Comparison of ENCODE assay signal across 25 mouse cellular contexts in genomic region chr10:68495246-68495645, GRCm38 (mm10).
"Had no signal": no experiment of that assay in that cellular context is flagged by ENCODE, and none has a peak within 500 bp of the region (broad histone marks: within the 10 kb centered on the region; RNA-seq: fewer than 3 reads in every experiment).

No protein-coding gene starts in this region.

- DNase-seq: forebrain, postnatal 0 days; gastrocnemius, postnatal 14 days; gastrocnemius, postnatal 36 days; heart, adult 11 months; heart, adult 2 months; heart, postnatal 14 days; heart, postnatal 36 days; liver; liver, embryonic 13.5 days; liver, postnatal 0 days had no signal

- H3K36me3 ChIP-seq: forebrain, embryonic 15.5 days; heart, embryonic 13.5 days; heart, embryonic 15.5 days; hindbrain, embryonic 13.5 days; hindbrain, embryonic 15.5 days; intestine, embryonic 15.5 days; limb, embryonic 10.5 days; limb, embryonic 12.5 days; liver, embryonic 13.5 days; liver, embryonic 15.5 days had no signal

- H3K9ac ChIP-seq: forebrain, embryonic 15.5 days; forebrain, postnatal 0 days; heart, embryonic 13.5 days; heart, embryonic 15.5 days; hindbrain, embryonic 13.5 days; hindbrain, embryonic 15.5 days; intestine, embryonic 15.5 days; limb, embryonic 12.5 days; liver, embryonic 13.5 days; liver, embryonic 15.5 days; liver, postnatal 0 days had no signal

- H3K4me1 ChIP-seq: forebrain, embryonic 15.5 days; hindbrain, embryonic 13.5 days; hindbrain, embryonic 15.5 days; limb, embryonic 10.5 days; liver, embryonic 13.5 days; liver, embryonic 15.5 days had no signal

- H3K4me2 ChIP-seq: forebrain, embryonic 15.5 days; heart, embryonic 11.5 days; heart, embryonic 13.5 days; heart, embryonic 15.5 days; hindbrain, embryonic 13.5 days; hindbrain, embryonic 15.5 days; intestine, embryonic 15.5 days; limb, embryonic 12.5 days; liver, embryonic 11.5 days; liver, embryonic 13.5 days; liver, embryonic 15.5 days had no signal

- H3K4me3 ChIP-seq: forebrain, embryonic 15.5 days; heart, adult 2 months; heart, embryonic 13.5 days; heart, embryonic 15.5 days; hindbrain, embryonic 13.5 days; hindbrain, embryonic 15.5 days; intestine, embryonic 15.5 days; layer of hippocampus, adult 2 months; left cerebral cortex, adult 2 months; limb, embryonic 10.5 days; limb, embryonic 12.5 days; liver, embryonic 13.5 days; liver, embryonic 15.5 days had no signal

- H3K9me3 ChIP-seq: forebrain, embryonic 15.5 days; heart, embryonic 13.5 days; heart, embryonic 15.5 days; hindbrain, embryonic 13.5 days; hindbrain, embryonic 15.5 days; intestine, embryonic 15.5 days; limb, embryonic 10.5 days; limb, embryonic 12.5 days; liver, embryonic 13.5 days; liver, embryonic 15.5 days had no signal

- H3K27me3 ChIP-seq: forebrain, embryonic 15.5 days; heart, embryonic 13.5 days; heart, embryonic 15.5 days; hindbrain, embryonic 13.5 days; hindbrain, embryonic 15.5 days; intestine, embryonic 15.5 days; limb, embryonic 12.5 days; liver, embryonic 13.5 days; liver, embryonic 15.5 days had no signal

- ATAC-seq: forebrain, embryonic 15.5 days; forebrain, postnatal 0 days; hindbrain, postnatal 0 days; intestine, embryonic 15.5 days; liver, postnatal 0 days had no signal

- H3K27ac ChIP-seq: forebrain, embryonic 15.5 days; heart, adult 2 months; heart, embryonic 13.5 days; heart, embryonic 15.5 days; hindbrain, embryonic 13.5 days; hindbrain, embryonic 15.5 days; hindbrain, postnatal 0 days; intestine, embryonic 15.5 days; kidney, postnatal 0 days; layer of hippocampus, adult 2 months; left cerebral cortex, adult 2 months; limb, embryonic 10.5 days; limb, embryonic 12.5 days; liver, embryonic 13.5 days; liver, embryonic 15.5 days had no signal
